Mouse (Mus musculus): ENCODE results near the gene Lypla2.

DNA sequence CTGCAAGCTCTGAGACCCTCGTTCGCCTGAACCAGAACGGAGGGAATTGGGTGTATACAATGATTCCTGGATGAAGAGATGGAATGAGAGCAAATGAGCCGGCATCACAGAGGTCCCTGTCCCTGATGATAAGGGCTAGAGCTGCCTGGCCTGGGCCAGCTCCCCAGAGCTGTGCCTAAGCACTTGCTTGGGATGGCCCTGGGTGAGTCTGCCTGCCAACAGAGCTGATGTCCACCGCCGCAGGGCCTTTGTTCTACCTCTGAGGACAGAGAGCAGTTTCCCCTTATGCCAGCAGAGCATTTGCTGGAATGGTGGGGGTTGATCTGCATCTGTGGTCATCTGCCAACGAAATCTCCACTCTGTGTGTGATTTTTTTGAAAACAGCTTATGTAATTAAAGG is 10.2 kb downstream of the Lypla2 start:
- TF ChIP-seq MAFK (IDR thresholded peaks at IDR 0.05; ENCODE audit: insufficient read depth, low read depth, low read length): no peak
- TF ChIP-seq CHD2 (IDR thresholded peaks at IDR 0.05; ENCODE audit: low read depth, low read length): no peak
- TF ChIP-seq ZC3H11A (IDR thresholded peaks at IDR 0.05; ENCODE audit: borderline replicate concordance, low read depth, low read length): no peak
- TF ChIP-seq HCFC1 (IDR thresholded peaks at IDR 0.05; ENCODE audit: borderline replicate concordance, insufficient read depth, low read length): no peak

Data from ES-E14 (cell line).